Mouse (Mus musculus) bone marrow macrophage, adult 2 months (primary cell): ENCODE measurements around the gene Pbld2.

Experiments
- CTCF ChIP-seq: IDR thresholded peaks from 2 replicates; pipeline ENCODE4 v1.5.1; 2012; ENCODE audit warnings: low read depth, mild to moderate bottlenecking, low read length, moderate library complexity
- POLR2A ChIP-seq: IDR thresholded peaks from 2 replicates; pipeline ENCODE4 v1.6.1; 2012; ENCODE audit warnings: mild to moderate bottlenecking, low read depth, low read length, borderline replicate concordance

- no peak for TF ChIP-seq POLR2A
- TF ChIP-seq CTCF = no peak
Measured at GRCm38 (mm10) chr10:63089758-63090571, 65.8 kb downstream of the Pbld2 start.
